Mouse (Mus musculus) heart, embryonic 14.5 days (tissue): Measurements from ENCODE around the gene Cd80. TPM values are rescaled to one million over a fixed set of nuclear protein-coding genes. Genes with fewer than 3 reads are reported as not detected.

Experiments used
- ATAC-seq: fragments of 200-750 bp; cut with Nextera tagmentation; 2 replicates; pipeline ENCODE4 v1.8.0; 2017; ENCODE audit warnings: low read depth, moderate TSS enrichment; ENCODE audit not compliant: insufficient number of reproducible peaks, insufficient read depth, low FRiP score
- H3K27ac ChIP-seq, 2 experiments: fragments of 200-500 bp in 1 of 2; fragments of 300-500 bp in 1 of 2; sonication (generic) in 1 of 2; replicated peaks in 1 of 2; 2 replicates each; pipeline ENCODE4 v1.5.1; 2012 to 2014; ENCODE audit warnings: low read depth in 2 of 2, low read length in 2 of 2, control low read depth in 1 of 2, mild to moderate bottlenecking in 1 of 2, mixed read lengths in 1 of 2; ENCODE audit not compliant: control insufficient read depth in 1 of 2, insufficient read depth in 1 of 2
- H3K27me3 ChIP-seq: fragments of 300-500 bp; sonication (generic); 2 replicates; pipeline ENCODE4 v1.6.1; 2014; ENCODE audit warnings: mild to moderate bottlenecking, low read length, control low read depth; ENCODE audit not compliant: control insufficient read depth, insufficient read depth
- H3K36me3 ChIP-seq: fragments of 300-500 bp; sonication (generic); 2 replicates; pipeline ENCODE4 v1.6.1; 2014; ENCODE audit warnings: mild to moderate bottlenecking, control low read depth, low read length, mixed read lengths; ENCODE audit not compliant: control insufficient read depth, insufficient read depth
- H3K4me1 ChIP-seq, 2 experiments: fragments of 200-500 bp in 1 of 2; fragments of 300-500 bp in 1 of 2; sonication (generic) in 1 of 2; 2 replicates each; pipeline ENCODE4 v1.6.1; 2012 to 2014; ENCODE audit warnings: low read length in 2 of 2, control low read depth in 1 of 2, mixed read lengths in 1 of 2; ENCODE audit not compliant: control insufficient read depth in 2 of 2, insufficient read depth in 2 of 2
- H3K4me2 ChIP-seq: fragments of 300-500 bp; sonication (generic); 2 replicates; pipeline ENCODE4 v1.6.1; 2014; ENCODE audit warnings: mild to moderate bottlenecking, low read length
- H3K4me3 ChIP-seq, 2 experiments: fragments of 200-500 bp in 1 of 2; fragments of 300-500 bp in 1 of 2; sonication (generic) in 1 of 2; 2 replicates each; pipeline ENCODE4 v1.5.1; 2012 to 2014; ENCODE audit warnings: low read length in 2 of 2, mild to moderate bottlenecking in 2 of 2, control low read depth in 1 of 2, low read depth in 1 of 2, moderate library complexity in 1 of 2; ENCODE audit not compliant: control insufficient read depth in 1 of 2, insufficient read depth in 1 of 2
- H3K9ac ChIP-seq: fragments of 300-500 bp; sonication (generic); 2 replicates; pipeline ENCODE4 v1.6.1; 2014; ENCODE audit warnings: mild to moderate bottlenecking, low read length
- H3K9me3 ChIP-seq: fragments of 300-500 bp; sonication (generic); 2 replicates; pipeline ENCODE4 v1.6.1; 2016; ENCODE audit warnings: low read length, control low read depth; ENCODE audit not compliant: control insufficient read depth
- WGBS: fragments of 180-500 bp; shearing (Covaris S2); extraction: QIAGEN DNeasy Blood & Tissue Kit; methylation state at CpG from one replicate; pipeline ENCODE4 v1.1.7; 2014; 5-methylcytosine and 5-hydroxymethylcytosine counted together
- polyA plus RNA-seq: library from polyadenylated mRNA; unstranded; fragments of >200 nt; fragmentation: Nextera tagmentation; extraction: Ambion mirVana; gene quantifications from 2 replicates; pipeline ENCODE4 v1.2.1, GENCODE M21; 2014

Cd80 gene
- polyA plus RNA-seq, 1 experiment from 2014 or later = 0.38 TPM

GRCm38 (mm10) chr16:38467091-38467916, 11.9 kb downstream of the Cd80 start:
- ATAC-seq = no peak
- no peak overlapping the region for H3K27ac ChIP-seq
- 70% methylated on average over 13 of the region's 13 CpGs for WGBS
- H3K27me3 ChIP-seq = no peaks in the 10 kb centered on the region
- peaks cover 3 to 8% of the 10 kb centered on the region in 2 experiments; a peak in 2 of 4 replicates for H3K4me1 ChIP-seq
- H3K4me2 ChIP-seq = no peak overlapping the region
- H3K9ac ChIP-seq = no peak overlapping the region
- no peak overlapping the region for H3K4me3 ChIP-seq
- H3K36me3 ChIP-seq = no peaks in the 10 kb centered on the region
- no peaks in the 10 kb centered on the region for H3K9me3 ChIP-seq

GRCm38 (mm10) chr16:38467917-38468705, 12.8 kb downstream of the Cd80 start:
- Histone ChIP-seq H3K36me3 (no peaks in the 10 kb centered on the region), H3K27ac (0 out of 4 replicates have a peak overlapping the region, but pooled peaks of 1 of the 2 experiments have one; percentile 2), H3K9ac (no peak overlapping the region), H3K4me2 (no peak overlapping the region), H3K27me3 (no peaks in the 10 kb centered on the region), H3K4me3 (no peak overlapping the region), H3K9me3 (no peaks in the 10 kb centered on the region), H3K4me1 (peaks cover 3 to 8% of the 10 kb centered on the region in 2 experiments; a peak in 2 of 4 replicates)
- no peak for ATAC-seq
- WGBS = 45% methylated on average over 8 of the region's 8 CpGs

- 37% methylated on average over 3 of the region's 3 CpGs for WGBS
- no peaks in the 10 kb centered on the region for H3K36me3 ChIP-seq
- ATAC-seq = no peak
- no peak overlapping the region for H3K27ac ChIP-seq
- no peaks in the 10 kb centered on the region for H3K27me3 ChIP-seq
- H3K4me1 ChIP-seq = peaks cover 3 to 8% of the 10 kb centered on the region in 2 experiments; a peak in 2 of 4 replicates
- no peak overlapping the region for H3K4me2 ChIP-seq
- H3K4me3 ChIP-seq = no peak overlapping the region
- H3K9me3 ChIP-seq = no peaks in the 10 kb centered on the region
- no peak overlapping the region for H3K9ac ChIP-seq
Measured at GRCm38 (mm10) chr16:38468706-38469018, 13.3 kb downstream of the Cd80 start.

- WGBS = 75% methylated on average over 8 of the region's 8 CpGs
- H3K36me3 ChIP-seq = no peaks in the 10 kb centered on the region
- peaks cover 3 to 8% of the 10 kb centered on the region in 2 experiments; a peak in 2 of 4 replicates for H3K4me1 ChIP-seq
- no peaks in the 10 kb centered on the region for H3K27me3 ChIP-seq
- no peak overlapping the region for H3K27ac ChIP-seq
- ATAC-seq = no peak
- H3K4me2 ChIP-seq = no peak overlapping the region
- no peaks in the 10 kb centered on the region for H3K9me3 ChIP-seq
- H3K4me3 ChIP-seq = no peak overlapping the region
- H3K9ac ChIP-seq = no peak overlapping the region
Measured at GRCm38 (mm10) chr16:38469437-38469836, 14.1 kb downstream of the Cd80 start.

- H3K36me3 ChIP-seq = no peaks in the 10 kb centered on the region
- 61% methylated on average over 11 of the region's 11 CpGs for WGBS
- no peaks in the 10 kb centered on the region for H3K9me3 ChIP-seq
- ATAC-seq = no peak
- no peaks in the 10 kb centered on the region for H3K27me3 ChIP-seq
- H3K4me3 ChIP-seq = no peak overlapping the region
- no peak overlapping the region for H3K9ac ChIP-seq
- no peak overlapping the region for H3K4me2 ChIP-seq
- H3K27ac ChIP-seq = no peak overlapping the region
- peaks cover 8 to 11% of the 10 kb centered on the region in 2 experiments; a peak in 3 of 4 replicates for H3K4me1 ChIP-seq
Measured at GRCm38 (mm10) chr16:38471697-38472506, 16.5 kb downstream of the Cd80 start.

DNA sequence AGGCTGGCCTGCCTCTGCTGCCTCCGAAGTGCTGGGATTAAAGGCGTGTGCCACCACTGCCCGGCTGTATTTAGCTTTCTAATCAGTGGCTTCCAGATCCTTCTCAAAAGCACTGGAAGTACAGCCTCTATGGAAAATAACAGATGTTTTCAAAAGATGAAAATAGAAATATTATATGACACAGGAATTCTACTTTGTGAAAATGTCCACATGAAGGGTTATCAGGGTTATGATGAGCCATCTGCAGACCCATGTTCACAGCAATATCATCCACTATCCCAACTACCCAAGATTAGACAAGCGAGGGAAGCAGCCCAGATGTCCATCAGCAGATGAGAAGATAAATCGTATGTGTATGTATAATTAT, 17.1 kb downstream of the Cd80 start:
- Histone ChIP-seq H3K9ac (no peak overlapping the region), H3K9me3 (no peaks in the 10 kb centered on the region), H3K36me3 (no peaks in the 10 kb centered on the region), H3K4me1 (peaks cover 5 to 11% of the 10 kb centered on the region in 2 experiments; a peak in 3 of 4 replicates), H3K4me3 (no peak overlapping the region), H3K4me2 (no peak overlapping the region), H3K27me3 (no peaks in the 10 kb centered on the region), H3K27ac (no peak overlapping the region)
- ATAC-seq = no peak
- WGBS = 79% methylated on average over 5 of the region's 5 CpGs

DNA sequence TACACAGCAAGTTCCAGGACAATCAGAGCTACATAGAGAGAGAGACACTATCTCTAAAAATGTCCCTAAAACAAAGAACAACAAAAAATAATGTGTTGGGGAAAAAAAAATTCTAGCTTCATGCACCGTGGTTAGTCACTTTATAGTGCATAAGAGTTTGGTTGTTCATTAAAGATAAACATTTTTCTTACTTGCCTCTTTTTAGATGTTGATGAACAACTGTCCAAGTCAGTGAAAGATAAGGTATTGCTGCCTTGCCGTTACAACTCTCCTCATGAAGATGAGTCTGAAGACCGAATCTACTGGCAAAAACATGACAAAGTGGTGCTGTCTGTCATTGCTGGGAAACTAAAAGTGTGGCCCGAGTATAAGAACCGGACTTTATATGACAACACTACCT, 18.3 kb downstream of the Cd80 start:
- Histone ChIP-seq H3K27ac (no peak overlapping the region), H3K4me1 (peaks cover 5 to 8% of the 10 kb centered on the region in 2 experiments; a peak in 3 of 4 replicates), H3K36me3 (no peaks in the 10 kb centered on the region), H3K27me3 (no peaks in the 10 kb centered on the region), H3K4me2 (no peak overlapping the region), H3K4me3 (no peak overlapping the region), H3K9me3 (no peaks in the 10 kb centered on the region), H3K9ac (no peak overlapping the region)
- WGBS = 78% methylated on average over 5 of the region's 5 CpGs
- no peak for ATAC-seq
